Mouse (Mus musculus) spleen, postnatal 4 days (tissue): ENCODE measurements around the gene Plagl2.
"Not testable (repeated sequence)": the region's sequence is repeated elsewhere in the genome, so short reads cannot be mapped to it uniquely, and the experiment has no call there.

ENCODE experiments used
- DNase-seq, 2 experiments: peaks; one replicate each; pipeline ENCODE4 v3.0.0; 2022; ENCODE audit warnings: low spot score in 2 of 2

Gene Plagl2

GRCm38 (mm10) chr2:153241250-153242014 lies at the start of gene Plagl2, which contains the start of gene Pofut1:
Gene Plagl2, minus strand, starts transcription at chr2:153241426.
Gene Pofut1, plus strand, starts transcription at chr2:153241533.
- DNase-seq = peak; percentile 92 to 95

DNA sequence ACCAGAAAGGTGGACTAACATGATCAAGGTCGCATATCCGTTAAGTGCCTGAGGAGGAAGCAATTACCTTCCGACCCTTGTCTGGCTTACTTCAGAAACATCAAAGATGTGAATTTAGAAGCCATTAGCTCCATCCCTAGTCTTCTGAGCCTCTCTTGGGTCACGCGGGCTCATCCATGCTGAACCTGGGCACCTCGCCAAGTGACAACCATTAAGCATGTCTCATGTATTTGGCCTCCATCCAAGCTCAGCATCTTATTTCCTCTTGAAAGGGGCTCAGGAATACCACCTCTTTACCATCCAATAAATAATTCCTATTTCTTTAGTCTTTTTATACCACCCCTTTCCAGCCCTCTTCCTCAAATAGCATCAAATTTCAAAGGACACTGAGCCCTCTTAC lies 46.6 kb upstream of the Plagl2 start:
- DNase-seq = no peak

- DNase-seq = no peak
Measured at GRCm38 (mm10) chr2:153286524-153286923, 45.3 kb upstream of the Plagl2 start.

- DNase-seq = no peak
Measured at GRCm38 (mm10) chr2:153283919-153284318, 42.7 kb upstream of the Plagl2 start.

DNA sequence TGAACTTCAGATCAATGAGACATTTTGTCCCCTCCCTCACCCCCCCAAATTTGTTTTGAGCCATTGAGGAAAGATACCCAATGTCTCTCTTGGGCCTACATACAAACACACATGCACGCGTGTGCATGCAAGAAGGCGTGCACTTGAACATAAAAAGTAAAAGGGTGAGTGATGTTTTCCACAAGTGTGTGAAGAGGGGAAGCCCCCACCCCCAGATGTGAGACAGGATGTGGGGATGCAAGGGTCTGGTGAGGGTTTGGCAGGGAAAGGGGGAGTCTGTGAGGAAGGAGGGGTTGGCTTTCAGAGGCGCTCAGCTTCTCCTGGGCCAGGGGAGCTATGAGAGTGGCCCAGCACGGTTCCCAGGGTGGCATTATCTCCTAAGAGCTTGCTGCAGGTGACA lies 37.1 kb upstream of the Plagl2 start:
- no peak for DNase-seq

- DNase-seq = not testable (repeated sequence)
Measured at GRCm38 (mm10) chr2:153276846-153277245, 35.6 kb upstream of the Plagl2 start.

- no peak for DNase-seq
Measured at GRCm38 (mm10) chr2:153276440-153276839, 35.2 kb upstream of the Plagl2 start.

DNA sequence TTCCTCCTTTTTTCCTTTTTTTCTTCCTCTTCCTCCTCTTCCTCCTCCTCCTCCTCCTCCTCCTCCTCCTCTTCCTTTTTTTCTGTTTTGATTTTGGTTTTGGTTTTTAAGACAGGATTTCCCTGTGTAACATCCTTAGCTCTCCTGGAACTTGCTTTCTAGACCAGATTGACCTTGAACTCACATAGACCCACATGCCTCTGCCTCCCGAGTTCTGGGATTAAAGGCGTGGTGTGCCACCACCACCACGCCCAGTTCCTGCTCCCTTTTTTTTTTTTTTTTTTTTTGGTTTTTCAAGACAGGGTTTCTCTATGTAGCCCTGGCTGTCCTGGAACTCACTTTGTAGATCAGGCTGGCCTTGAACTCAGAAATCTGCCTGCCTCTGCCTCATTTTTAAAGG lies 34.4 kb upstream of the Plagl2 start:
- DNase-seq = not testable (repeated sequence)

- DNase-seq = no peak
Measured at GRCm38 (mm10) chr2:153274919-153275247, 33.7 kb upstream of the Plagl2 start.

DNA sequence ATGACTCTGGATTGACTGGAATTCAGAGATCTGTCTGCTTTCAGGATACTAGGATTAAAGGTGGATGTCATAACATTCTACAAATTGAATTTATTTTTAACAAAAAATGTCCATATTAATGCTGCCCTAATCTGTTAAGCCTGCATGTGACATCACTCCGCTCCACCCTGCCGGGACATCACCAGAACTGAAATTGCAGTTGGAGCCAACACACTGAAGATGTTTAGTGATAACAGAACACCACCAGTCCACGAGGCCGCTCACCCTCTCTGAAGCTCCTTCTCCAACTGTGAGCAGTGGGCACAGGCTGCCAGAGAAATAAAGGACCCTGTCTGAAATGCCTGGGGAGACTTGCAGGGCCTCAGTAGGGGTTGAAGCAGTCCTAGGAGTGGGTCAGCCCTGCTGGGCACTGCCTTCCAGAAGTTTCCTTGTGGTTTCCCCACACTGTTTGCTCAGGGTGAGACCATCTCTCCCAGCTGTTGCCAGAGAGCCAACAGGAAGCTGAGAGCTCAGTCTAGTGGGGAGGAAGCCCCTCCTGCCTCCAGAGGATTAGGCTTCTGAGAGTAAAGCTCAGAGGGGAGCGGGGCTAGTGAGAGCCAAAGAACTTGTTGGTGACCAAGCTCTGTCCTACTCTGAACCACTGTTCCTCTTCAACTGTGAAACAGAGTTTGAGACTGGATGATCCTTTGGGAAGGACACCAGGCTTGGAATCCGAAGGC lies 33.1 kb upstream of the Plagl2 start:
- not testable (repeated sequence) for DNase-seq

DNA sequence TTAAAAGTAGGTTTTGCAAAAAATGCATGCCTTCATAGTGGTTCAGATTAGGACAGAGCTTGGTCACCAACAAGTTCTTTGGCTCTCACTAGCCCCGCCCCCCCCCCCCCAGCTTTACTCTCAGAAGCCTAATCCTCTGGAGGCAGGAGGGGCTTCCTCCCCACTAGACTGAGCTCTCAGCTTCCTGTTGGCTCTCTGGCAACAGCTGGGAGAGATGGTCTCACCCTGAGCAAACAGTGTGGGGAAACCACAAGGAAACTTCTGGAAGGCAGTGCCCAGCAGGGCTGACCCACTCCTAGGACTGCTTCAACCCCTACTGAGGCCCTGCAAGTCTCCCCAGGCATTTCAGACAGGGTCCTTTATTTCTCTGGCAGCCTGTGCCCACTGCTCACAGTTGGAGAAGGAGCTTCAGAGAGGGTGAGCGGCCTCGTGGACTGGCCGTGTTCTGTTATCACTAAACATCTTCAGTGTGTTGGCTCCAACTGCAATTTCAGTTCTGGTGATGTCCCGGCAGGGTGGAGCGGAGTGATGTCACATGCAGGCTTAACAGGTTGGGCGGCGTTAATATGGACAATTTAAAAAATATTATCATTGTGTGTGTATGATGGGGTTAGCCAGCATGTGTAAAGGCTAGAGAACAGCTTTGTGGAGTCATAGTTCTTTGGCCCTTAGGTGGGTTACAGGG lies 29.1 kb upstream of the Plagl2 start:
- not testable (repeated sequence) for DNase-seq

GRCm38 (mm10) chr2:153267331-153267730 lies 26.1 kb upstream of the Plagl2 start:
- DNase-seq = no peak

DNA sequence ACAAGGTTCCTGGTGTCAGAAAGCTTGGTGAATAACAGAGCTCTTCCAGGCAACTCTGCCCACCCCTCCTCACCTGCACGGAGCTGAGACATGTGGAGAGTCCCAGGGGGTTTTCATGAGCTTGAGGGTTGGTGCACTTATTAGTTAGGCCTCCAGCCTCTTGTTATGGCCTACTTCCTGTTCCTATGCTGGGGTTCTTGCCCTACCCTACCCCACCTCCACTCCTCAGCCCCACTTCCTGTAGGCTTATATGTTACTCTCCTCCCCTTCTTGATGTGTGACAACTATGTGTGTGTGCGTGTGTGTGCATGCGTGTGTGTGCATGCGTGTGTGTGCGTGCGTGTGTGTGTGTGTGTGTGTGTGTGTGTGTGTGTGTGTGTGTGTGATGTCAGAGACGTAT lies 21.8 kb upstream of the Plagl2 start:
- no peak for DNase-seq

DNA sequence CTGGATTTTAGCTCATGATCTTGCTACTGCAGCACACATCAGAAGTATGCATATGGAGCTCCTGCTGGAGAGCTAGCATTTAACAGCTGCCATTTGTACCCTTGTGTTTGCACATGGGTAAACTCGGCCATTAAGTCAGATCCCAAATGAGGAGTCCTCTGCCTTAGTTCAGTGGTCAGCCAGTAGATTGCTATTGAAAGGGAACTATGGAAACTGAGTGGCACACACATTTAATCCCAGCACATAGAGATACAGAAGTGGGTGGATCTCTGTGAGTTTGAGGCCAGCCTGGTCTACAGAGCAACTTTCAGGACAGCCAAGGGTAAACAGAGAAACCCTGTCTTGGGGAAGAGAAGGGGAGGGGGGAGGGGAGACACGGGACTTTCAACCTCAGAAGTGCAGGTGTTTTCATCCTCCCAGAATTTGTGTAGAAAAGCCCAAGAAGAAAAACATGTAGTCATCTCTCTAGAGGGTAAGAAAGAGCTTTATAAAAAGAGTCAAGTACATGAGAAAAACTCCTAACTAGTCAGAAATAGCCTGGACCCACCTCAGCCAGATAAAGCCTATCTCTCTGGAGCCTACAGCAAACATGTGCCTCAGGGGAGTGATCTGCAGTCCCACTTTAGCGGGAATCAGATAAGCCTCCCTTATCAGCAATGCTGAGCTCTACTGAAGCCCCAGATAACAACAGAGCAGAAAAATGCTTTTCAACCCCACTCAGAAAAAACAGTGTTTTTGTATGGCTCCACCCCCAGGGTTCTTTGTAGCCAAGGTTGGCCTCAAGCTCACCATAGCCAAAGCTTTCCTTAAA lies 18.8 kb upstream of the Plagl2 start:
- DNase-seq = no peak

DNA sequence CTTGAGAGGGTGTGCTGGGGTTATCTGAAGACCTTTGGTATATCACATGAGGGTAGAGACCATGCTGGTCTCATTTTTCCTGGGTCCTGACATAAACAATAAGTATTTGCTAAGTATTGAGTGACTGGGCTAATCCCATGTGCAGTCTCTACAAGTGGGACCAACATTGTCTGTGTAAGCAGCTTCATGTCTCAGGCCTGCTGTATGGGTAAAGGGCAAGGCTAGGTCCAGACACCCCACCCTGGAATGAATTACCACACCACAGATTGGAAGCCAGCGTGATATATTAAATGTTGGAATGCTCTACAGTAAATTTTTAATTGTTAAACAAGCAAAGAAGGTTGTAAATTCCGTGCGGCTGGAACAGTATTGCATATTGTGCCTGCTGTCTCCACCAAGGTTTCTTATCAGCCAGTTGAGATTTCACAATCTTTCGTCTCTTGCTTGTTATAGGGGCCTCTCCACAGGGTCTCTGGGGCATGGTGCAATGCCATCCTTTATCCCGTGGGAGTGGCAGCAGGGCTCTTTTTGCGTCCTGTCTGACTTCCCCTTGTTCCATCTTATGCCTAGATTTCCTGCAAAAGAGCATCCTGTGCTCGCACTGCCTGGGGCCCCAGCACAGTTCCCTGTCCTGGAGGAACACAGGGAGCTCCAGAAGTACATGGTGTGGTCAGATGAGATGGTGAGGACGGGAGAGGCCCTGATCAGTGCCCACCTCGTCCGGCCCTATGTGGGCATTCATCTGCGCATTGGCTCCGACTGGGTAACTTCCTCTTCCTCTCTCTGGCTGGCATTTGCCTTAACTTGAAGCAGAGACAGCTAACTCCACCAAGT lies 18.0 kb upstream of the Plagl2 start:
- DNase-seq = no peak

GRCm38 (mm10) chr2:153256604-153257003 lies 15.4 kb upstream of the Plagl2 start:
- DNase-seq = no peak

- DNase-seq = no peak
Measured at GRCm38 (mm10) chr2:153249751-153250150, 8.5 kb upstream of the Plagl2 start.

- DNase-seq = no peak
Measured at GRCm38 (mm10) chr2:153242156-153242555, 930 bp upstream of the Plagl2 start.

GRCm38 (mm10) chr2:153240701-153241235 lies 458 bp downstream of the Plagl2 start:
- peak; percentile 74 to 85 for DNase-seq

DNA sequence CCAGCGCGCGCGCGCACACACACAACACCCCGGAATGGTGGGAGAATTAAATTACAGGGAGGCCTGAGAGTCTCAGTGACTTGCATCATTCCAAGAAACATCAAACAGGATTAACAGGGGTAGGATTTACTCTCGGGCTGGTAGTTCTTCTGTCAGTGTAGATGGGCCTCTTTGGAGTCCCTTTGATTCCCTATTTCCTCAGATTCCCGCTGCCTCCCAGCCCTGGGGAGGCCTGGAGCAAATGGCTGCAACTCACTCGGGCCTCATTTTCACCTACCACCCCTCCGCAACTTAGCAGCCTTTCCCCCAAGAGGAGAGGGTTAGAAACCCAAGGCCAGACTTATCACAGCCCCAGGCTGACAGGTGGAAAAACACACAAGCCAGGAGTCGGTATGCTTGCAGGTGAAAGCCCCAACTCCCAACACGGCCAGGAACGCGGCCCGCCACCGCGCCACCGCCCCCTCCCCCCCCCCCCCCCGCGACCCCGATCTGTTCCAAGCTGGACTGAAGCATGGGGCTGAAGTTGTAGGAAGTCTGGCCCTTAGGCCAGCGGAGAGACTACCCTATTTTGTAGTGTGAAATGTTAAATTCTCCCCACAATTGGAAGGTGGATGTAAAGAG lies 1.3 kb downstream of the Plagl2 start:
- DNase-seq = no peak
